Mouse (Mus musculus): ENCODE results near the gene Parvb.

The Parvb gene

DNA sequence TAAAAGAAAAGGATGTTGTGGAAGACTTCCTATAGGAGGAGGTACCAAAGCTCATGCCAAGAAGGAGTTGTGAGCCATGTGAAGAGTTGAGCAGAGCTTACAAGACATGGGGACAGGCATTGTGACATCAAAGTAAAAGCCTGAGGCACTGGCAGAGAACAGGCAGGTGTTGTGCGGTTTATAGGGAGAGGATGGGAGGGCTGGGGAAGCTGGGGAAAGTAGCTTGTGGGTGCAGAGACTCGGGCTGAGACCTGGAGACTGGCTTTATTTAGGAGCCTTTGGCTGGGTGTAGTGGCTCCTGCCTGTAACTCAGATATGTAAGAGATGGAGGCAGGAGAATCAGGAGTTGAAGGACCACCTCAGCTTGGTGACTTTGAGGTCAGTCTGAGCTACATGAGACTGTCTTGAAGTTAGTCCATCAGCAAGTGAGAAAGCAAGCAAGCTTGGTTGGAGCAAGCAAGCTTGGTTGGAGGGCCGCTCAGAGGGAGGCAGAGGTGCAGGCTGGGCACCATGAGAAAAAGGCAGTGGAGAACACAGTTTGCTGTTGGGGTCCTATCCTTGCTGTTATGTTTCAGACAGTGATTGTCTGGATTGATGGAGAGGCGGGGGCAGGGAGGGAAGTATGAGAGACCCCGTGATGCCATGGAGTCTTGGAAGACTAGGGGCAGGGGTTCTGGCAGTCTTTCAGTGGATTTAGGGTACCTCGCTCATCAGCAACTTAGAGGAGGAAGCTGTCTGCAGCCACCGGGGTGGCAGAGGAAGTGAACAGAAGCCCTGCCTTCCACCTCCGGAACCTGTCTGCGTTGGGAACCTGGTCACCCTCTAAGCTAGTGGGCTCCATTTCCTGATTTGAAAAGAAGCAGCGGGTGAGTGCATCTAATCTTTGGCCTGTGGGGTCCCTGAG, 92.4 kb downstream of the Parvb start, which contains the start of gene Parvg:
Parvg (plus strand) TSS at position 61 of the 904 bp plus-strand sequence.
- DNase-seq (ENCODE audit: low read depth, low spot score), result peak; percentile 54

DNA sequence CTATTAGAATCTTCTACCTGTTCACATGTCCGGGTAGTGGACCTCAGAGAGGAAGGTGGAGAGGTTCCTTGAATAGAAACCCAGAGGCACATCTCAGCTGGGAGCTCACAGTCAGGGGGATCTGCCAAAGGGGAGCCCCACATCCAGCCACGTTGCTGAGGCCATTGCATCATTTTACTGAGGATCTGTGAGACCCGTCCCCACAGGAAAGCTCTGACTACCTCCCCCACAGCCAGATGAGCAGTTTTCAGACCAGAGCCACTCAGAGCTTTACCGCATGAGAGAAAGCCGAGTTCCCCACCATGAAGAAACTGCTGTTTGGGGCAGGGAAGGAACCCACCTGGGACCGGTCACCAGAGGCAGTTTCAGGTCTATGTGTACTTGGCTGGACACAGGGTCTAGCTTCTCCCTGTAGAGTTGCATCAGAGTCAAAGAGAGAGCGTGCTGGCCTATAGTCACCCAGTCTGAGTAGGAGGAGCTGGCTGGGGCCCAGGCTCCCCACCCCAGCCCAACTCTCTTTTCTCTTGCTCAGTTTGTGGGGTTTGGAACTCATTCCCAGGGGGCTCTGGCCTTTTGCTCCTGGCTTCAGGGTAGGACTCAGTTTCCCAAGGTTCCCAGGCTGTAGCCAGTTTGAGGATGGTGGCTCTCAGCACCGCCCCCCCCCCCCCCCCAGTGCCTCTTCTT, 93.2 kb downstream of the Parvb start:
- peak; percentile 22 for DNase-seq (ENCODE audit: low read depth, low spot score)

DNA sequence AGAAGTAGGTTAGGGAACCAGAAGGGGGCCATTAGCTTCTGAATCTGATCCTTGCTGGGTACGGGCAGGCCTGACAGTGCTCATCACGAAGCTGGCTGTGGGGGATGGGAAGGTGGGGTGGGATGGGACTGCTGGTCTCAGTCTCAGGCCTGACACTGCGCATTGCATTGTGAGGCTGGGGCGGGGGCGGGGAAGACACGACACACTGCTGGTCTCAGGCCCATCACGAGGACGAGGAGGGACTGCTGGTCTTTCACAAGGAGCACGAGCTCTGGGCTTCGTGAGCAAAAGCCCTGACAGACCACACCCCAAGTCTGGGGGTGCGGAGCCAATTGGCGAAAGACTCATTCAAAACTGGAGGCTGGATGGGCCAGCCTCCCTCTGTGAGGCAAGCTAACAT, 93.9 kb downstream of the Parvb start:
- DNase-seq (ENCODE audit: low read depth, low spot score), result no peak

DNA sequence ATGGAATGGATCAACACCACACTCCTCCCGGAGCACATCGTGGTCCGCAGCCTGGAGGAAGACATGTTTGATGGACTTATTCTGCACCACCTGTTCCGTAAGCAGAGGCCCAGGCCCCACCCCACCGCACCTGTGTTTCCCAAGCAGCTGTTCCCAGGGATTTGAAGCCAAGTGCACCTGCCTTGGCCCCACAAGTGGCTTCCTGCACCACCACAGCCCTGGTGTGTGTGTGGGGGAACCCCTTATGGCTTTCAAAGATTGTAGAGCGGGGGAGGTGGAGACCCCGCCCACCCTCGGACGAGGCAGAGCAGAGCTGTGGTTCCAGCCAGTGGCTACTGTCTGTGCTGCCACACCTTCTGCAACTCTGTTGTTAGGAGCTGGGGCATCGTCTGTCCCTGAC, 97.0 kb downstream of the Parvb start:
- DNase-seq (ENCODE audit: low read depth, low spot score), result no peak

DNA sequence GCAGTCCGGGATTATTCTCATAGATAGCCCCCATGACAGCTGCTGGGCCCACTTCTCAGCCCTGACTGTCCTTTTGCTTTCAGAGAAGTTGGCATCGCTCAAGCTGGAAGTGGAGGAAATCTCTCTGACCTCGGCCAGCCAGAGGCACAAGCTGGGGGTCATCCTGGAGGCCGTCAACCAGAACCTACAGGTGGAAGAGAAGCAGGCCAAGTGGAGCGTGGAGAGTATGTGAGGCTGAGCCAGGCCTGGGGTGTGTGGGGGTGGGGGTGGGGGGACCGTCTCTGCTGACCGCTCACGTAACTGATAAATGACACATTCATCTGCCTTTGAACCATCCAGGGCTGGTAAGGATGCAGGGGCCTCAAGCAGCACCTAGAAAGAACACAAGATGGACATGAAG, 98.1 kb downstream of the Parvb start:
- no peak for DNase-seq (ENCODE audit: low read depth, low spot score)

DNA sequence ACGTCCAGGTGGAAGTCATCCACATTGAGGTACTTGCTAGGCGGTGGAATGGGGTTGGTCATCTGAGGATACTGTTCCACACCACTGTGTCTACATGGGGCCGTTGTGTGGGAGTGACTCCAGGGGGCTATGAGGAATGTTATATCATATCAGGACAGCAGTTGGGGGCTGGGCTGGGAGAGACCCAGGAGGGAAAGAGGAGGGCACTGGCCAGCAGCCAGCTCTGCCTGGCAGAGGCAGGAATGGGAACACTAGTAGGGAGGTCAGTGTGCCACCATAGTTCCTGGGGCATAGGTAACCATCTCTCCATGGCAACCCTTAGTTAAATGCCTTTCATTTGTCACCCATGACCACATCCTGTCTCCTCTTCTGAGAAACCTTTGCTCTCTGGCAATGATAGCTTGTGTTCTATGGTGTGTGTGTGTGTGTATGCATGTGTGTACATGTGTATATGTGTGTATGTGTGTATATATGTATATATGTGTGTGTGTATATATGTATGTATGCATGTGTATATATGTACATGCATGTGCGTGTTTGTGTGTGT, 99.3 kb downstream of the Parvb start:
- peak; percentile 54 for DNase-seq (ENCODE audit: low read depth, low spot score)

DNA sequence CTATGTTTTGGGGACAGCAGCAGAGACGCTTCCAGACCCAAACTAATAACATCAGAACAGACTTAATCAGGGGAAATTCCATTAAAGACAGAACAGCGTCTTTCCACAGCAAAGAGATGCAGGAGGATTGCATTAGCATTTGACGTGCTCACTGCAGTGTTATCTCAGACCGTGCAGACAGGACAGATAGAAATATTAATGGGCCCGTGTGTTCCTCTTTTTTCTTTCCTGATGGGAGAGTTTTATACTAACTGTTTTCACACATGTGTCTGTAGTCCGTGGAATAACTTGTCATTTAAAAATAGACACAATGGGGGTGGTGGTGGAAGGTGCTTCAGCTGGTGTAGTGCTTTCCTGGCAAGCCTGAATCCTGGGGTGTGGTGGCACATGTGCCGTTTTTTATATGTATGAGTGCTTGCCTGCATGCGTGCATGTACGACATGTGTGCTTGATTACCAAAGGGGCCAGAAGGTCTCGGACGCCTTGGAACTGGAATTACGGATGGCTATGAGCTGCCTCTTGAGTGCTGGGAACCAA, 104.5 kb downstream of the Parvb start:
- DNase-seq (ENCODE audit: low read depth, low spot score), result no peak

DNA sequence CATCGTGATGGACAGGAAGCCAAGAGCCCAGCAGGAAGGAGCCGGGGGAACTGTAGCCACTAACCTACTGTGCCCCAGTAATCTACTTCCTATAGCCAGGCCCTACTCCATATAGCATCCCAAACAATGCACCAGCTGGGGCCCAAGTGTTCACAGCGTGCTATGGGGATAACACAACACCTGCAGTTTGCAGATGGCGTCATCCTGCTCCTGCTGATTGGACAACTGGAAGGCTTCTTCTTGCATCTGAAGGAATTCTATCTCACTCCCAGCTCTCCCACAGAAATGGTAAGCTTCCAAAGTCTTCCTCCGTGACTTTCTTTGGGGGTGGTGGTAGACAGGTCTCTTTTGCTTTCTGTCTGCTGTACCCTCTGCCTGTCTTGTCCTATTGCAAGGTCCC, 105.8 kb downstream of the Parvb start:
- no peak for DNase-seq (ENCODE audit: low read depth, low spot score)

DNA sequence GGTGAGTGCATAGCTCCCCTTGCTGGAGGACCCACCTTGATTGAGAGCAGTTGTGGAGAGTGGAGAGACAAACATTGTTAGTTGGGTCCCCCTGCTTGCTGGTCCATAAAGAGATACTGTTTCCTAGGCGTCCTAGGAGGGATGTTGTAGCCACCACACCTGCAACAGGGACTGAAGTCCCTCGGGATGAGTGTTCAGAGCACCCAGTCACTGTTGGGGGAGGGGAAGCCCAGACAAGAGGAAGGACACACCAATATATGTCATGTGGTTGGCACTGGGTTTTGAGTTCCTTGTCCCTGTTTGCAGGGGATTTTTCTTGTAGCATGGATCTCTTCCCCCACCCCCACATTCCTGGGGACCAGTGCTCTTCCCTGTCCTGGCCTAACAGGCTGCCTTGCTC, 109.1 kb downstream of the Parvb start:
- DNase-seq (ENCODE audit: low read depth, low spot score), result no peak

DNA sequence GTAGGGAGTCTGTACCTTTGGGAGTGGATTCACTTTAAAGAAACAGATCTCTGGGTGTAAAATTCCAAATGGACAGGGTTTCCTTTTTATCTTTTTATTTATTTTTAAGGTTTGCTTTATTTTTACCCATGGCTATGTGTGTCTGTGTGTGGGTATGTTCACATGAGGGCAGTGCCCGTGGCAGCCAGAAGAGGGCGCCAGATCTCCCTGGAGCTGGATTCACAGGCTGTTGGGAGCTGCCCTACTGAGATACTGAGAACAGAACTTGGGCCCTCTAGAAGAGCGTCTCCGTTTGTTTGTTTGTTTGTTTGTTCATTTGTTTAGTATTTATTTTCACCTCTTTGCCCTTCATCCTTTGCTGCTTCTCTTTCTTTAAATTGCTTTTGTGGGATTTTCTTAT, 116.9 kb downstream of the Parvb start:
- DNase-seq (ENCODE audit: low read depth, low spot score), result no peak

DNA sequence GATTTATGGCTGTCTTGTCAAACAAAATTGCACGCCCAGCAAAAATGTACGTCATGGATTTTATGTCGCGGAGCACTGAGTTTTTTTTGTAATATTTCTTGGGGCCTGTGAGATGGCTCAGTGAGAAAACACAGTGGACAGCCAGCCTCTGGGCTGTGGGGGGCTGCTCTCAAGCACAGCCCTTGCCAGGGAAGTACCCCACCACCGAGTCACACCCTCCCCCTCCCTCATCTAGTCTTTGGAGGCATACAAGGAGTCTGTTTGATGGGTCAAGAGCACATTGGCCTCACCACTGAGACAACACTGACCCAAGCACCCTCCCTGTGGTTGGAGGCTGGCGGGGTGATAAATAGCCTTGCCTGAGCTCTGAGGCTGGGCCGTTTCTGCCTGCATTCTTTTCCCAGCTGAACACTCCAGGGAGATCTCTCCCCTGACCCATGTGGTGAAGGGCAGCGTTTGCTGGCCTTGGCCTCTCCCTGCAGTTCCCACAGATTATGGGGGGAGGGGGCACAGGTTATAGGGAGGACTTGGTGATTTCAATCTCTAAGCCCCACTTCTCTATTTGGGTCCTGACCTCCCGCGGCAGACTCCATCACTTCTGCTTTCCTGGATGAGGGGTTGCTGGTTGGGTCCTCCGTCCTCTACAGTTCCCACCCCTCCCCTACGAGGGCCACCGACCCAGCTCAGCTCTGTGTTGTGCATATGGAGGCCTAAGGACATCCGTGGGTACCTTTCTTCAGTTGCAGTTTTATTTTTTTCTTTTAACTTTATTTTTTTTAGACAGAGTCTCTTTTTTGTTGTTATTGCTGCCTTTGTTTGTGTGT, 118.3 kb downstream of the Parvb start:
- no peak for DNase-seq (ENCODE audit: low read depth, low spot score)

DNA sequence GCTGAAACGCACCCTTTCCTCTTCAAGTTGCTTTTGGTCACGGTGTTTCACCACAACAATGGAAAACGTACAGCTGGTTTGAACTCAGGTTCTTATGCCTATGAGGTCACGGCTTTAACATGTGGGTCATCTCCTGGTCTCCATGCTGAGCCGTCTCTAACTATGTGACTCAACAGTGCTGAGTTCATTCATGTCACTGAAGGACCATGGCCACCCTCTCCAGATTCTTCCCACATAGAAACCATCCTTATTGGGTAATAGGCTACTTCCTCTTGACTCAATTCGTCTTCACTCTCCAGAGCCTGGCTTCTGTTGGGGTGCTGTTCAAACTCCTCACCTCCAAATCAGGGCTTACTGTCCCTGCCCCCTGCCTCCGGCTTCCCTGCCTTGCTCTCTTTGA, 119.5 kb downstream of the Parvb start:
- DNase-seq (ENCODE audit: low read depth, low spot score), result no peak

DNA sequence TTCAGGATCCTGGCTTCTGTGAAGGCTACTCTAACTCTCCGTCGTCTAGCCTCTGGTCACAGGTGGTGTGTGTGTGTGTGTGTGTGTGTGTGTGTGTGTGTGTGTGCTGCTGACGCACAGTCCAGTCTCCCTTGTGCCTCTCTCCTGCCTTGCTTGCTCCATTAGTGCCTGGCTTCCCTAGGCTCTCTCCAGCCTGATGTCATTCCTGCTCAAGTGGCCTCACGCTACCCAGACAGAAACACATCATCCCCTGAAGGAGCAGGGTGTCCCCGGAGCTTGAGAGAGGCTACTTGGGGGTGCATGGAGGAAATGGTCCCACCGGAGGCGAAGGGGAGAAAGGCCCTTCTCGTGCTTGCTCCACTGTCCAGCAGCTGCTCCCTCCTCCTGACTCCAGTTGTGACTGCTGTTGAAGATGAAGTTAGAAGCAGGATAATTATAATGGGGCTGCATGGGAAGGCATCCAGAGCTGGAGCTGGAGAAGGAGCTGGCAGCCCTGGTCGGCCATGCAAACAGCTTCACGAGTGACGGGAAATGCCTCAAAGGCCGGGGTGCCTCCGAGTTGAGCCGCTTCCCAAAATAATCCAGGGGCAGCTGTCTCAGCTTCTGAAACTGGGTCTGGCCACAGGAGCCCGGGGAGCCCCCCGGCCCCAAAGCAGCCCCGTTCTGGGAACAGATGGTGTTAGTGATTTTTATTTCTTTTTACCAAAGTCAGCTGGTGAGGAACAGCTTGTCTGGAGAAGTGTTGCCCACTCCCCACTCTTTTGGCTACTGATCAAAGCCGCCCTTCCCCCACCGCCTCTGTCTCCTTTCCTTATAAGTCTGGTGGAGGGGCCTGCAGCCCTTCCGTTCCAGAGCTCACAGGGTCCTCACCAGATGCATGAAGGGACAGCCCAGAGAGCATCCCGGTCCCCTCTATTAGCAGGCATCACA, 120.3 kb downstream of the Parvb start:
- no peak for DNase-seq (ENCODE audit: low read depth, low spot score)

DNA sequence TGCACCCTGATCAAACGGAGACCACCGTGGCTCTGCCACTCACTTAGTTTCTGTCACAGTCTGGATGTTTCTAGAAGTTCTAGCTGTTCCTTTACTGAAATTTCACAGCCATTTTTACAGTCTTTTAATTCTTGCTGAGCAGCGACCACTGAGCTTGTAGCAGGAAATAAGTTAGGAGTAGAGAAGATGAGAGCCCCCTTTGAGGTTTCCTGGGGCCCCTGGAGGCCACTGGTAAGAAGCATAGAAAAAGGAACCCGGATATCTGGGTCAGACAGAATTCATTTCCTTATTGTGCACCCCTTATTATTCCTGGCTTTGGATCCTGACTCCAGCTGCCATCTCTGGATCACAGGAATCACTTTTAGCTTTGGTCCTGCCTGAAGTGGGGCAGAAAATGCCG, 123.2 kb downstream of the Parvb start:
- DNase-seq (ENCODE audit: low read depth, low spot score), result no peak

DNA sequence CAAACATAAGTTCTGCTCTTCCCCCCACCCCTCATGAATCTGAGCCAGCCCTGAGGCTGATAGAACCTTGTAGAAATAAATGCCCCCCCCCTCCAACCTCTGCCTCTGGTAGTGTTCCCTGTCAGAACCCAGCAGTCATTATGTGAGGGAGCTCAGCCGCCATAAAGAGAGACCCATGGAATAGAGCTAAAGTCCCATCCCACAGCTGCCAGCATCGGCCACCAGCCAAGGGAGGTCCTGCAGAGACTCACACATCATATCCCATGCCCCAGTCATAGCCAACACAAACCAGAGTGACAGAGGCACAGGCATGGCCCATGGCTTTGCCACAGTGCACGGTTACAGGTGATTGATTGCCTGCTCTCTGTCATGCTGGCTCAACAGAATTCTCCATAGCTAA, 132.9 kb downstream of the Parvb start:
- no peak for DNase-seq (ENCODE audit: low read depth, low spot score)
